Mouse (Mus musculus) cortical plate, adult 2 months (tissue): ENCODE results near the gene Tac2.

ENCODE experiments used
- CTCF ChIP-seq: fragments of 200-500 bp; IDR thresholded peaks from 2 replicates; pipeline ENCODE4 v1.5.1; 2011; ENCODE audit warnings: mild to moderate bottlenecking, control low read depth, low read length; ENCODE audit not compliant: insufficient read depth; ENCODE audit errors: extremely low read depth
- POLR2A ChIP-seq: fragments of 200-500 bp; IDR thresholded peaks from 2 replicates; pipeline ENCODE4 v1.6.1; 2011; ENCODE audit warnings: mild to moderate bottlenecking, low read length, control low read depth; ENCODE audit not compliant: insufficient read depth; ENCODE audit errors: extremely low read depth

DNA sequence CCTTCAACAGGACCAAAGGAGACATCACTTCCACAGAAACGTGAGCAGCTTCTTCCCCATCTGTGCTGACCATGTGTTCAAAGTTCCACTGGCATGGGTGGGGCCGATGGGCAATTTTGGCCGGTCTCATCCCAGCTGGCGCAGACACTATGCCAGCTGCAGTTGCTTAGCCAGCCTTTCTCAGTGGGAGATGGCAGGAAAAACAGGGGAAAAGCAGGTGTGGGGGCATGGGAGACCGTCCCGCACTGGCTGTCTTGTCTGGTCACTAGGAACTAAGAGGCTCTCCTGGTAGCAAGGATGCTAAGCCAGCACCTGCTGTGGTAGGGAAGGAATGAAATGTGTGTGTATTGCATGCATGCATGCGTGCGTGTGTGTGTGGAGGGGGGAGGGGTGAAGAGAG lies 4.2 kb downstream of the Tac2 start:
- TF ChIP-seq CTCF (no peak), POLR2A (no peak)
